Mouse (Mus musculus) cortical plate, adult 2 months (tissue): ENCODE data around the gene Kif27. TPM values are rescaled to one million over a fixed set of nuclear protein-coding genes. Genes with fewer than 3 reads are reported as not detected.
"Not testable (repeated sequence)": the region's sequence is repeated elsewhere in the genome, so short reads cannot be mapped to it uniquely, and the experiment has no call there.

ENCODE experiments used
- H3K27ac ChIP-seq: fragments of 200-500 bp; 2 replicates; pipeline ENCODE4 v1.5.1; 2012; ENCODE audit warnings: low read length, control low read depth, inconsistent platforms; ENCODE audit not compliant: insufficient read depth
- H3K4me1 ChIP-seq: fragments of 200-500 bp; 2 replicates; pipeline ENCODE4 v1.6.1; 2011; ENCODE audit warnings: low read length; ENCODE audit not compliant: control insufficient read depth, insufficient read depth
- H3K4me3 ChIP-seq: fragments of 200-500 bp; 2 replicates; pipeline ENCODE4 v1.5.1; 2011; ENCODE audit warnings: mild to moderate bottlenecking, low read length, control low read depth; ENCODE audit not compliant: insufficient read depth
- CTCF ChIP-seq: fragments of 200-500 bp; IDR thresholded peaks from 2 replicates; pipeline ENCODE4 v1.5.1; 2011; ENCODE audit warnings: mild to moderate bottlenecking, control low read depth, low read length; ENCODE audit not compliant: insufficient read depth; ENCODE audit errors: extremely low read depth
- POLR2A ChIP-seq: fragments of 200-500 bp; IDR thresholded peaks from 2 replicates; pipeline ENCODE4 v1.6.1; 2011; ENCODE audit warnings: mild to moderate bottlenecking, low read length, control low read depth; ENCODE audit not compliant: insufficient read depth; ENCODE audit errors: extremely low read depth
- polyA plus RNA-seq: library from polyadenylated mRNA; depleted of rRNA; stranded (reverse); fragments of >200 nt; gene quantifications from 2 replicates; pipeline ENCODE4 v1.2.3, GENCODE M21; 2012; rRNA removed

The Kif27 gene
- 1.5 and 1.6 TPM in 2 replicates for polyA plus RNA-seq

GRCm38 (mm10) chr13:58358629-58359303, at the start of gene Kif27:
Gene Kif27 (minus strand): TSS chr13:58359122.
- Histone ChIP-seq H3K27ac (no peak within 1 kb of the TSS), H3K4me1 (no peaks in the 10 kb centered on the region), H3K4me3 (peak within 1 kb of the TSS; percentile 30)
- TF ChIP-seq CTCF: no peak

GRCm38 (mm10) chr13:58403243-58403642, 44.3 kb upstream of the Kif27 start, which contains the start of gene Hnrnpk:
Gene Hnrnpk (minus strand): TSS chr13:58403343.
- H3K4me3 ChIP-seq: peak within 1 kb of the TSS; percentile 86
- peak within 1 kb of the TSS; percentile 100 for H3K27ac ChIP-seq
- H3K4me1 ChIP-seq: not testable (repeated sequence)

DNA sequence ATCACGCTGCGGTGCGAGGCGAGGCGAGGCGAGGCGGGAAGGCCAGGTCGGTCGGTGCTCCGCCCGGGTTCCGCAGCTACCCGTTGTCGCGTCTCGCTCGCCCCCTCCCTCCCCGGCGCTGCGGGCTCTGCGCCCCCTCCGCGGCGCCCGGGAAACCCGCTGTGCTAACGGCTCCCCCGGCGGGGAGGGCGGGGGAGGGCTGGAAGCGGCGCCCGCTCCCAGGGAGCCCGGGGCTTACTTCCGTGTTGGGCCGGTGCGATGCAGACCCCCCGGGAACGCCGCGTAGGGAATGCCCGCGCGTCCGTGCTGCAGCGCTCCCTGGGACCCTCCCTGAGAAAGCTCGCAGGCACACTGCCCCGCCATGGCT, 43.8 kb upstream of the Kif27 start:
- Histone ChIP-seq H3K4me1 (no peaks in the 10 kb centered on the region; the same call in 1 of the 2 replicates), H3K4me3 (peak overlapping the region; percentile 86), H3K27ac (peak overlapping the region; percentile 88)
- TF ChIP-seq POLR2A: no peak
- TF ChIP-seq CTCF: no peak

DNA sequence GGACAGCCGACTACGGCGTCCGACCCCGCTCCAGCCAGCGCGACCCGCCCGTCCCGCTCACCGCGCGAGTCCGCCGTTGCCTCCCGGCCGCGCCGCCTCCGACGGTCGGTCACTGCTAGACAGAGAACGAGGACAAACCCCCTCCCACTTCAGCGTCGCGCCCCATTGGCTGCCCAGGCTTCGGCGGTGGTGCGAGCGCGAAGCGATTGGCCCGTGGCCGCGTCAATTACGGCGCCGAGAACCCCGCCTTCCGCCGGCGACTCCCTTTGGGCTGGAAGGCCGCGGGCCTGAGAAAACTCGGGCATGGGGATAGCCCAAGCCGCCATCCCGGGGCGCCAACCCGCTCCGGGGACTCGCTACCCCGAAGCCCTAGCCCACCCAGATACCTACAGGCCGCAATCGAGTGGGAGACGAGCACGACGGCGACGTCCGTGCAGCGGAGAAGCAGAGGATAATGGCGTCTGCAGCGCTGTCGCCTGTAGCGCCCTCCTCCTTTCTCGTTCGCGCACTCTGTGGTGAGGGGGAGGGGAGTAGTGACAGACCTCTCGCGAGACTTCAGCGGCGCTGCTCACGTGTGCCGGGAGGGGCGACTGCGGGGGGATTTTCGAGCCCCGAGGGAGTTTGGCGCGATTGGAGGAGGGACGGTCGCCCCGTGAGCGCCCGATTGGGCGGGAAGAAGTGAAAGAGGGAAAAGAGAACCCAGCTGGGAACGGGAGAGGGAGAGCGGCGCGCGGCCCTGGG, 43.3 kb upstream of the Kif27 start, which contains the start of gene Rmi1:
Rmi1 (plus strand) TSS at position 246 of the 741 bp plus-strand sequence.
- no peak for TF ChIP-seq CTCF
- TF ChIP-seq POLR2A: peak; percentile 99
- Histone ChIP-seq H3K27ac (peak within 1 kb of the TSS; percentile 100), H3K4me3 (peak within 1 kb of the TSS; percentile 86), H3K4me1 (no peaks in the 10 kb centered on the region; the same call in 1 of the 2 replicates)

DNA sequence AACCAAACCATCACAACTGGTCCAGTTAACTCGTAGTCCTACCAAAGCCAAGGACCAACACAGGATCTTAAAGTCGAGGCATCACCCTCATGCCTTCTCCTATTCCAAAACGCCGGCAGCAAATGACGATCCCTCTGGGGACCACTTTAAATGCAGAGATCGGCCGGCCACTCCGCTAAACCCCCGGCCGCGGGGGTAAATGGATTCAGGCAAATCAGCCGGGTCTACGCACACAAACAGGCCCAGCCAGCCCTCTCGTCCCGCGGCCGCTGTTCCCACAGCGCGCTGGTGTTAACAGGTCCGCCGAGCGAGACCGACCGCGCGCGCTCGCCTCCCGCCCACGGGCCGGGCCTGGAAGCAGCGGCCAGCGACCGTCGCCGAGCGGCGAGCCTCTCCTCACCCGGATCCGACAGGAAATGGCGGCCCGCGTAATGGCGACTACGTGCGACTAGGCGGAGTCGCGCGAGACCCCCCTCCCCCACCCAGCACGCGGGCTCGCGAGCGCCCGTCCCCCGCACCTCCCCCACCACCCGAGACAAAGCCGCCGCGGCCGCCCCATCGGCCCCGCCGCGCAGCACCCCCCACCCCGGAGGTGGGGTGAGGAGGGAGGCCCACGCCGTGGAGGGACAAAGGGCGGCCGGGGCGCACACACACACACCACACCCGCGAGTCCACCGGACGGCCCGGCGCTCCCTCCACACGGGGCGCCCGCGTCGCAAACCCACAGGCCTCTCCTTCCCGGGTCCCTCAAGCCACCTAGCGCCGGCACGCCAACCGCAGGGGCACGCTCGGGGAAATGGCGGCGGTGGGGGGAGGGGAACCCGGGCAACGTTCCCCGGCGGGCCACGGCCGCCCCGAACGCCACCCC, 42.4 kb upstream of the Kif27 start:
- TF ChIP-seq CTCF (no peak), POLR2A (0 out of 2 replicates have a peak, but pooled peaks have one; percentile 24)
- Histone ChIP-seq H3K4me3 (peak overlapping the region; percentile 86), H3K4me1 (no peaks in the 10 kb centered on the region; the same call in 1 of the 2 replicates), H3K27ac (peak overlapping the region; percentile 100)

DNA sequence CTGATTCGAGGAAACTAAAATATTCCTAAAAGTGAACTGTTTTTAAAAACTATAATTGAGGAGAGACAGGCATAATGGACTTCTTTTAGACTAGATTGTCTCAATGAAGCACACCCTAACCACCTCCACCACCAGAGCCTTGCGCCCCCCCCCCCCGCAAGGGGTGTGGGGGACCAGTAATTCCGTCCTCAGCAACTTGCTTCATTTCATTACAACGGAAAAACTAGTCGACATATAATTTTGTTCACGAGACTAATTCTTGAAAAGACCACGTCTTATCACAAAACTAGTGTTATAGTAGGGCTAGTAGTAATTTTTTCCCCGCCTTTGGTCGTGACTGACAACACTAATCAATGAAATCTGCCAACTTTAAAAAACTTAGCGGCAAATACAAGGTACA, 41.7 kb upstream of the Kif27 start:
- H3K4me3 ChIP-seq: peak overlapping the region; percentile 86
- no peak for TF ChIP-seq CTCF
- TF ChIP-seq POLR2A: no peak
- H3K27ac ChIP-seq: no peak overlapping the region
- no peaks in the 10 kb centered on the region; the same call in 1 of the 2 replicates for H3K4me1 ChIP-seq

DNA sequence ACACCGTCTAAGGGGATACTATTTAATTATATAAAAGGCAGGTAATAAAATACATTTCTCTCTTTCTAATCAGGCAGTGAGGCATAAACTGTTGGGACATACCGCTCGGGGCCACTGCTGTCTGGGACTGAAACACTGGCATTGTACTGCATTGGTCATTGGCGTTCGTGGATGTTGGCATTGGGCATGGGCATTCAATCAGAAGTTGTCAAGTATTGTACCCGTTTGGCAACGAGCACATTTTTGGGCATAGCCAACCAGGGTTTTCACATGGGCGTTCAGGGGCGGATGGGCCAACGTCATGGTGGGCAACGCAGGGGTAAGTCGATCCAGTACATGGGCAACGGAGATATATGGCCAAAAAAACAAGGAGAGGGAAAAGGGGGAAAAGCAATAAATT, 38.7 kb upstream of the Kif27 start:
- no peak overlapping the region for H3K27ac ChIP-seq
- H3K4me3 ChIP-seq: no peak overlapping the region
- TF ChIP-seq CTCF (no peak), POLR2A (no peak)
- no peaks in the 10 kb centered on the region; the same call in 1 of the 2 replicates for H3K4me1 ChIP-seq

DNA sequence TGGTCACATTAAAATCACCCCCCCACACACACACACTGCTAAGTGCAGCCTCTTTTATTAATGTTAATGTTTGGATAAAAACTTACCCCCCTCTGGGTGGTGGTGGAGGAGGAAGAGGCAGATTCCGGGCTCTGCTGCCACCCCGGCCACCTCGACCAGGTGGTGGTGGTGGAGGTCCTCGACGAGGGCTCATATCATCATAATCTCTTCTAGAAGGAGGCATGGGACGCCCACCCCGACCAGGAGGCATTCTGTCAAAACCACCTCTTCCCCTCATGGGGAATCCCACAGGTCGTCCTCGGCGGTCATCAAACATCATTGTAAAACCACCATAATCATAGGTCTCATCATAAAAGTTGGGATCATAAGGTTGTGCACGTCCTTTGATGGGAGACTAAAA, 35.5 kb upstream of the Kif27 start:
- H3K4me3 ChIP-seq, H3K27ac ChIP-seq, H3K4me1 ChIP-seq: not testable (repeated sequence)

GRCm38 (mm10) chr13:58389324-58389951, 30.5 kb upstream of the Kif27 start:
- no peak overlapping the region for H3K27ac ChIP-seq
- TF ChIP-seq CTCF (no peak), POLR2A (no peak)
- H3K4me1 ChIP-seq: no peaks in the 10 kb centered on the region

More at GRCm38 (mm10) chr13:58389324-58389951, 30.5 kb upstream of the Kif27 start:
- H3K4me3 ChIP-seq: no peak overlapping the region
